Mouse (Mus musculus) spleen, adult 12 weeks (tissue): Measurements from ENCODE around the gene Casq2.

ENCODE experiments used
- DNase-seq: peaks from one replicate; pipeline ENCODE4 v3.0.0; 2022; ENCODE audit warnings: low spot score

Gene Casq2

DNA sequence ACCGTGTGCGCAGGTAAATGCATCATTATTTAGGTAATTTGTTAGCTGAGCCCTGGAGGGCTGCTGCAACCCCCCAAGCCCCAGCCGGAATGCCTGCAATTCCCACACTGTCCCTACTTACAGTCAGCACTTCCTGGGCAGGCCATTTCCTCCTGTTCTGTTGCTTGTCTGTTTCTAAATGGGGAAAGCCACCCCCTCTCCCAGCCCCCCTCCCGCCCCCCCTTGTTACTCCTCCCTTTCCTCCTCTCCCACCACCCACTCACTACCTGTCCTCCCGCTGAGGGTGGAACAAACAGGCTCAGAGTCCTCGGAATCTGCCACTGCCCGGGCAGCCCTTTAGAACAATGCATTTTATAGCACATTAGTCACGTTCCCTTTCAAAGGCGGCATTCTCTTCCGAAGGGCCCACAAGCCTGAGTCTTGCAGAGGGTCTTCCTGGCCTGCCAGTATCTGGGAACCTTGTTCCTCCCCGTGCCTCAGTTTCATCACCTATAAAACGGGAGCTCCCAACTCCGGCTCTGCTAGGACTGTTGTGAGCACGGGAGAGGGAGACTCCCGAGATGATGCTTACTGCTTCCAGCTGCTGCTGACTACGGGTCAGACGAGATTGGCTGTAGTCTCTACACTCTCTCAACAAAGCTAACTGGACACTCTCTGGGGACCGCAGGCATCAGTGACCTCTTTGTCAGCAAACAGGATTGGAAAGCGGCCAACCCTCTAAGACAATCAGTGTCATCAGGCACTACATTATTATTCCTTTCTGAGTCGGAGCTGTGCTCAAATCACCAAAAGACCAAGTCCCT lies 107.5 kb downstream of the Casq2 start:
- no peak for DNase-seq

DNA sequence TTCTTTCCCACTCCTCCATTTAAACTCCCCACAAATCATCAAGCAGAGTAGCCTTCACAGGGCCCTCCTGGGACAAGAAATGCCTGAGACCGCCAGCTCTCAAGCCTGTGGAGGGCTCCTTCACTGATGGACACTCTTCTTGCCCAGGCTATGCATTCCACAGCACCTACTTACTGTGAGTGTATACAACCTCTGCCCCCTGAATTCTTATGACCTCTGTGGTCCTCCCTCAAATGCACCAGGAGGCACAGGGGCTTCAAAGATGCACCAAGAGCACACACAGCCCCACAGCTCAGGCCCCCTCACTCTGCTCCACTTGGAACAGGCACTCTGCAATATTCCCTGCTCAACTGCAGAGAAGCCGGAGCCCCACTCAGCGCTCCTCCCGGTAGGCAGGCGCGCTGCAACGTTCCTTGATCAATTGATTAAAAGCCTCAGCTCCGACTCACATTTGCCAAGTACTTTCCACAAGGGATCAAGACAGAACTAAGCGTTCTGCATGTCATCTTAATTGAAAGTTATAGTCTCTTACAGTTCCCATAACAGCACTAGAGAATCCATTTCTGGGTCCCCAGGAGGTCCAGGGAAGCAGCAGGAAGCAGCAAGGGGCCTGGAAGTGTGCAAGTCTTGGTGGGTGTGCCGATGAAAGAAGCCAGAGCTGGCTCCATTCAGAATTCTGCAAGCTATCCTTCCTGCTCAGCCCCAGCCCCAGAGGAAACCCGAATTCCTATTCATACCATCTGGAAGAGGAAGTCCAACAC lies 108.3 kb downstream of the Casq2 start:
- DNase-seq: no peak

DNA sequence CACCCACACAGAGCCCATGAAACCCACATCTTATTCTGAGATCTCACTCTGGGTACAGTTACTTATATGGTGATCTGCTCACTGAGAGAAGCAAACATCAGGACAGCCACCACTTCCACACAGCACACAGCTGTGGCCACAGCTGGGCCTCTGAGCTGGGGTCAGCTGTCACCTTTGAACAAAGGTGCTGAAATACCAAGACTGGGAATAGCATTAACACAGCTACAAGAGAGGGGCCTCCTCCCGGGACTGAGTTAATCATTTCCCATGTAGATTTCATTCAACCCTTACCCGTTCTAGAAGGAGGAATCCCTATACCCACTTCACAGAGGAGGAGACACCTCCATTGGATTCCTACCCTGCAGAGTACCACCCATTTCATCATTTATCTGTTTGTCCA lies 109.5 kb downstream of the Casq2 start:
- DNase-seq: no peak
